Mouse (Mus musculus): ENCODE data around the gene Ifi35. TPM values are rescaled to one million over a fixed set of nuclear protein-coding genes. Genes with fewer than 3 reads are reported as not detected.
A peak's percentile ranks its signal among the peaks of the same experiment; 100 is the strongest.

Gene Ifi35
- total RNA-seq, 2 experiments from 2014 or later = 2.4 to 3.5 TPM

GRCm38 (mm10) chr11:101452093-101452774 lies 4.0 kb downstream of the Ifi35 start:
- H3K4me3 ChIP-seq = no peak overlapping the region
- no peak for DNase-seq (ENCODE audit: low spot score in 2 of 2)
- TF ChIP-seq CTCF (conservative IDR thresholded peaks at IDR 0.05) = no peak
- H3K27ac ChIP-seq = no peak overlapping the region

- no peak overlapping the region for H3K4me3 ChIP-seq
- no peak overlapping the region for H3K27ac ChIP-seq
- DNase-seq (ENCODE audit: low spot score in 2 of 2) = no peak
- TF ChIP-seq CTCF (conservative IDR thresholded peaks at IDR 0.05) = no peak
Measured at GRCm38 (mm10) chr11:101454702-101455101, 6.5 kb downstream of the Ifi35 start.

- no peak for DNase-seq (ENCODE audit: low spot score in 2 of 2)
- H3K27ac ChIP-seq = no peak overlapping the region
- TF ChIP-seq CTCF (conservative IDR thresholded peaks at IDR 0.05) = no peak
- no peak overlapping the region for H3K4me3 ChIP-seq
Measured at GRCm38 (mm10) chr11:101455627-101456026, 7.4 kb downstream of the Ifi35 start.

- Histone ChIP-seq H3K4me3 (no peak overlapping the region), H3K27ac (no peak overlapping the region)
- TF ChIP-seq CTCF (conservative IDR thresholded peaks at IDR 0.05) = no peak
- no peak for DNase-seq (ENCODE audit: low spot score in 2 of 2)
Measured at GRCm38 (mm10) chr11:101457631-101458030, 9.4 kb downstream of the Ifi35 start.

- H3K4me3 ChIP-seq = no peak overlapping the region
- no peak for DNase-seq (ENCODE audit: low spot score in 2 of 2)
- H3K27ac ChIP-seq = no peak overlapping the region
- TF ChIP-seq CTCF (conservative IDR thresholded peaks at IDR 0.05) = no peak
Measured at GRCm38 (mm10) chr11:101458217-101458616, 10.0 kb downstream of the Ifi35 start.

GRCm38 (mm10) chr11:101459716-101460115 lies 11.5 kb downstream of the Ifi35 start:
- H3K4me3 ChIP-seq = no peak overlapping the region
- DNase-seq (ENCODE audit: low spot score in 2 of 2) = no peak
- TF ChIP-seq CTCF (conservative IDR thresholded peaks at IDR 0.05) = no peak
- H3K27ac ChIP-seq = no peak overlapping the region

GRCm38 (mm10) chr11:101460321-101460720 lies 12.1 kb downstream of the Ifi35 start:
- DNase-seq (ENCODE audit: low spot score in 2 of 2) = no peak
- no peak for TF ChIP-seq CTCF (conservative IDR thresholded peaks at IDR 0.05)
- H3K27ac ChIP-seq = no peak overlapping the region
- no peak overlapping the region for H3K4me3 ChIP-seq

- Histone ChIP-seq H3K27ac (no peak overlapping the region), H3K4me3 (no peak overlapping the region)
- no peak for TF ChIP-seq CTCF (conservative IDR thresholded peaks at IDR 0.05)
- no peak for DNase-seq (ENCODE audit: low spot score in 2 of 2)
Measured at GRCm38 (mm10) chr11:101462141-101462540, 13.9 kb downstream of the Ifi35 start.

- Histone ChIP-seq H3K27ac (no peak overlapping the region), H3K4me3 (no peak overlapping the region)
- DNase-seq (ENCODE audit: low spot score in 2 of 2) = no peak
- TF ChIP-seq CTCF (conservative IDR thresholded peaks at IDR 0.05) = no peak
Measured at GRCm38 (mm10) chr11:101462583-101463440, 14.6 kb downstream of the Ifi35 start.

- H3K4me3 ChIP-seq = peak within 1 kb of the TSS; percentile 63
- no peak for TF ChIP-seq CTCF (conservative IDR thresholded peaks at IDR 0.05)
- DNase-seq (ENCODE audit: low spot score in 2 of 2) = no peak
- H3K27ac ChIP-seq = peak within 1 kb of the TSS; percentile 81
Measured at GRCm38 (mm10) chr11:101464211-101465100, 16.2 kb downstream of the Ifi35 start, which contains the start of gene Rnd2. Gene Rnd2, plus strand, starts transcription at chr11:101464999.

- DNase-seq (ENCODE audit: low spot score in 2 of 2) = peak in 1 of 2 experiments; percentile 30
Measured at GRCm38 (mm10) chr11:101465101-101465868, 17.1 kb downstream of the Ifi35 start.

More at GRCm38 (mm10) chr11:101465101-101465868, 17.1 kb downstream of the Ifi35 start:
- H3K27ac ChIP-seq = peak overlapping the region; percentile 81
- 0 out of 2 replicates have a peak, but pooled peaks have one; percentile 6 for TF ChIP-seq CTCF (conservative IDR thresholded peaks at IDR 0.05)
- H3K4me3 ChIP-seq = peak overlapping the region; percentile 63
